8 mouse cellular contexts compared by ENCODE assay signal in genomic region chr11:9118421-9119121, GRCm38 (mm10). TPM values are rescaled to one million over a fixed set of nuclear protein-coding genes. Genes with fewer than 3 reads are reported as not detected.
A peak's percentile ranks its signal among the peaks of the same experiment; 100 is the strongest.
DNase-seq lines count a peak whose midpoint lies in the region; ATAC-seq and TF ChIP-seq lines count a peak whose summit lies in the region.

No protein-coding gene starts in this region.

- 2% methylated on average over 40 of the region's 40 CpGs for WGBS in bone marrow, adult 2 months
- WGBS in forebrain, postnatal 0 days: under 1% methylated on average over 40 of the region's 40 CpGs
- WGBS in hindbrain, postnatal 0 days: 2% methylated on average over 39 of the region's 40 CpGs
- WGBS in liver, embryonic 15.5 days (ENCODE audit: insufficient replicate concordance): 1% methylated on average over 40 of the region's 40 CpGs

- H3K4me1 ChIP-seq in bone marrow, adult 2 months (ENCODE audit: control insufficient read depth, insufficient read depth, low read length): no peaks in the 10 kb centered on the region; the same call in 1 of the 2 replicates
- no peaks in the 10 kb centered on the region; the same call in 1 of the 2 replicates for H3K4me1 ChIP-seq in forebrain, postnatal 0 days (ENCODE audit: insufficient read depth)
- peaks cover 6% of the 10 kb centered on the region for H3K4me1 ChIP-seq in hindbrain, postnatal 0 days (ENCODE audit: insufficient read depth, low read length)
- peaks cover 22% of the 10 kb centered on the region for H3K4me1 ChIP-seq in liver, embryonic 15.5 days (replicated peaks)

- no peak for TF ChIP-seq CTCF in bone marrow, adult 2 months (IDR thresholded peaks at IDR 0.05; ENCODE audit: control insufficient read depth, insufficient read depth, low read length)
- TF ChIP-seq CTCF in forebrain, postnatal 0 days (IDR thresholded peaks at IDR 0.05; ENCODE audit: low read depth): no peak
- TF ChIP-seq CTCF in hindbrain, postnatal 0 days (IDR thresholded peaks at IDR 0.05; ENCODE audit: low read depth): no peak

- DNase-seq in adrenal gland, adult (ENCODE audit: inconsistent age in 2 of 2, low spot score in 1 of 2): peak; percentile 64 to 85
- no peak for DNase-seq in adrenal gland, postnatal 4 days (ENCODE audit: low spot score in 2 of 2)
- DNase-seq in forebrain, postnatal 0 days: no peak
- DNase-seq in hindbrain, postnatal 0 days (ENCODE audit: low spot score): no peak
- peak; percentile 63 for DNase-seq in neural tube, embryonic 10.5 days (ENCODE audit: extremely low spot score, low spot score)
- no peak for DNase-seq in thymus, postnatal 14 days

- peaks cover 20% of the 10 kb centered on the region for H3K27me3 ChIP-seq in forebrain, postnatal 0 days (ENCODE audit: insufficient read depth, low read length)
- H3K27me3 ChIP-seq in hindbrain, postnatal 0 days (ENCODE audit: insufficient read depth, low read length): peaks cover 9% of the 10 kb centered on the region; the same call in 1 of the 2 replicates
- peaks cover 65% of the 10 kb centered on the region for H3K27me3 ChIP-seq in liver, embryonic 15.5 days

- H3K9me3 ChIP-seq in forebrain, postnatal 0 days (ENCODE audit: low read length): no peaks in the 10 kb centered on the region
- no peaks in the 10 kb centered on the region for H3K9me3 ChIP-seq in hindbrain, postnatal 0 days (ENCODE audit: low read length)
- no peaks in the 10 kb centered on the region for H3K9me3 ChIP-seq in liver, embryonic 15.5 days (replicated peaks)

- H3K4me2 ChIP-seq in forebrain, postnatal 0 days (ENCODE audit: low read depth): peak overlapping the region; percentile 86
- peak overlapping the region; percentile 98 for H3K4me2 ChIP-seq in hindbrain, postnatal 0 days (ENCODE audit: low read depth, low read length)
- H3K4me2 ChIP-seq in liver, embryonic 15.5 days: peak overlapping the region; percentile 68

- H3K9ac ChIP-seq in forebrain, postnatal 0 days: 0 out of 2 replicates have a peak overlapping the region, but pooled peaks have one; percentile 1
- peak overlapping the region; percentile 22; the same call in 1 of the 2 replicates for H3K9ac ChIP-seq in hindbrain, postnatal 0 days (replicated peaks; ENCODE audit: low read length)
- H3K9ac ChIP-seq in liver, embryonic 15.5 days: no peak overlapping the region

- H3K27ac ChIP-seq in bone marrow, adult 2 months (ENCODE audit: control insufficient read depth, insufficient read depth, low read depth, low read length, poor library complexity): no peak overlapping the region
- no peak overlapping the region for H3K27ac ChIP-seq in forebrain, postnatal 0 days (ENCODE audit: low read depth, low read length)
- H3K27ac ChIP-seq in hindbrain, postnatal 0 days: no peak overlapping the region
- H3K27ac ChIP-seq in liver, embryonic 15.5 days (replicated peaks): no peak overlapping the region

- H3K36me3 ChIP-seq in forebrain, postnatal 0 days (ENCODE audit: insufficient read depth): no peaks in the 10 kb centered on the region; the same call in 1 of the 2 replicates
- no peaks in the 10 kb centered on the region for H3K36me3 ChIP-seq in hindbrain, postnatal 0 days (ENCODE audit: insufficient read depth, low read length)
- no peaks in the 10 kb centered on the region for H3K36me3 ChIP-seq in liver, embryonic 15.5 days (replicated peaks)

- no peak for TF ChIP-seq POLR2A in bone marrow, adult 2 months (IDR thresholded peaks at IDR 0.05; ENCODE audit: borderline replicate concordance, control insufficient read depth, low read depth, low read length)

- ATAC-seq in forebrain, postnatal 0 days: peak; percentile 42
- peak; percentile 50 for ATAC-seq in hindbrain, postnatal 0 days
- ATAC-seq in liver, embryonic 15.5 days (ENCODE audit: insufficient read depth): peak; percentile 60; the same call in 1 of the 2 replicates

- H3K4me3 ChIP-seq in bone marrow, adult 2 months (replicated peaks; ENCODE audit: control insufficient read depth, low read depth, low read length): peak overlapping the region; percentile 44
- peak overlapping the region; percentile 39 for H3K4me3 ChIP-seq in forebrain, postnatal 0 days (ENCODE audit: low read depth, low read length)
- peak overlapping the region; percentile 44 for H3K4me3 ChIP-seq in hindbrain, postnatal 0 days (ENCODE audit: low read length)
- H3K4me3 ChIP-seq in liver, embryonic 15.5 days (replicated peaks): peak overlapping the region; percentile 39

RNA-seq across cellular contexts. Expression of gene Upp1, which starts 0.7 kb away (rescaled TPM):
- 1 to 10 TPM; 6.9 to 9.2 TPM for total RNA-seq in adrenal gland, postnatal 4 days (2021)
- 3.0 and 11.9 TPM in 2 replicates for polyA plus RNA-seq in bone marrow, adult 2 months (2011; ENCODE audit: insufficient read depth, insufficient read length, low replicate concordance, missing spikeins)
- 0.14 and 0.46 TPM in 2 replicates for total RNA-seq in forebrain, postnatal 0 days (2014; rRNA removed)
- 2.2 and 2.4 TPM in 2 replicates for polyA plus RNA-seq in forebrain, postnatal 0 days (2015; fragmentation: Nextera tagmentation; extraction: Ambion mirVana)
- 4.3 and 6.5 TPM in 2 replicates for total RNA-seq in hindbrain, postnatal 0 days (2014; rRNA removed)
- 5.1 and 6.3 TPM in 2 replicates for polyA plus RNA-seq in hindbrain, postnatal 0 days (2015; fragmentation: Nextera tagmentation; extraction: Ambion mirVana)
- polyA plus RNA-seq in liver, embryonic 15.5 days (2015; fragmentation: Nextera tagmentation; extraction: Ambion mirVana): 1.2 and 1.8 TPM in 2 replicates

Comparison
In these comparisons a context has a peak if more than half of its experiments do, and no peak if none do; other contexts are left out.
1. DNase-seq: peak in adrenal gland, adult (2 of 2) and neural tube, embryonic 10.5 days (single experiment); none in adrenal gland, postnatal 4 days (0 of 2), forebrain, postnatal 0 days (single experiment), hindbrain, postnatal 0 days (single experiment) and thymus, postnatal 14 days (single experiment).
2. Peak in every context shown above with its lines, with median percentiles within 50 percentile points of each other: H3K4me3 ChIP-seq, ATAC-seq and H3K4me2 ChIP-seq.